Mouse (Mus musculus) left cerebral cortex, postnatal 4 days (tissue): ENCODE data around the gene Olfr70. TPM values are rescaled to one million over a fixed set of nuclear protein-coding genes. Genes with fewer than 3 reads are reported as not detected.

Experiments used
- DNase-seq: peaks from one replicate; pipeline ENCODE4 v3.0.0-alpha.2; 2022
- intact Hi-C: fragments of 180-260 bp; cut with DNase I; formaldehyde crosslinking; loops from one replicate; pipeline ENCODE4 v1.15.1; 2025
- total RNA-seq, 2 experiments: library from RNA; stranded (reverse); gene quantifications; 2 replicates each; pipeline ENCODE4 v1.2.3; 2021

The Olfr70 gene
- total RNA-seq, 2 experiments from 2014 or later: not detected

GRCm38 (mm10) chr4:43657146-43657545 lies 43.5 kb downstream of the Olfr70 start:
- intact Hi-C loops: no loop called here
- DNase-seq: no peak

DNA sequence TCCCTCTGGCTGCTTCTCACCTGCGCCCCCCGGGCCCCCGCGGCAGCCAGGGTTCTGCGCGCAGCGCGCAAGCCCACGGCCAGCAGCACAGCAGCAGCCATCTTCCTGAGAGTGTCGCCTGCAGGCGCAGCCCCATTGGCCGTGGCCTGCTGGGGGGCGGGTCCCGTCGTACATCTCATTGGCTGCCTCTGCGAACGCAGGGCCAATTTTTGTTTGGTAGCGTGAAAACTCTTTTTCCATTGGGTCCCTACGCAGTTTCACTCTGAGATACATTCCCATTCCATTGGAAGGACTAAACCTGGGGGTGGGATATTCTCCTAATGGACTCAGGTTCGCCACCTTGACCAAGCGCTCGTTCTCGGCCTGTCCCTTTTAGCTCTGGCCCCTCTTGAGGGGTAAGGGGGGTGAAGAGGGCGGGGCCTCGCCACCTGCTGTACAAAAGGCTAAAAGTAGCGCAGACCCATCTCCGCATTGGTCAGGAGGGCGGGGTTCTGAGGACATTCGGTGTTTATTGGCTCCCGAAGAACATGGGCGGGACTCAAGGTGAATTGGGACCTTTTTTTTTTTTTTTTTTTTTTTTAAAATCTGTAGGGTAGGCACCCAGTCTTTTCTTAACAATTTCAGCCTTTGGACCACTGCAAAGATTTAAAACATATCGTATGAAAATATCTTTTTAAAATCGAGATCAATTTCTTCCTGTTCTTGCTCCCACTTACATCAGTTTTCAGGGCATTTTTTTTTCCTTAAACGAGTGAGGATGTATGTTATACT lies 44.1 kb downstream of the Olfr70 start, which contains the start of gene Hint2:
TSS of gene Hint2 (minus strand) at position 128 of the 771 bp plus-strand sequence.
- peak; percentile 96 for DNase-seq
- intact Hi-C loops: no loop called here

GRCm38 (mm10) chr4:43655656-43656338 lies 44.8 kb downstream of the Olfr70 start:
- intact Hi-C loops: no loop called here
- DNase-seq: no peak

GRCm38 (mm10) chr4:43653161-43654015 lies 47.2 kb downstream of the Olfr70 start, which contains the start of gene Spag8:
Gene Spag8 (minus strand): TSS chr4:43653594.
- DNase-seq: peak; percentile 28
- intact Hi-C loops: no loop called here

- no peak for DNase-seq
- intact Hi-C loops: no loop called here
Observed at GRCm38 (mm10) chr4:43652726-43653125, 47.9 kb downstream of the Olfr70 start.

GRCm38 (mm10) chr4:43649783-43650182 lies 50.8 kb downstream of the Olfr70 start:
- no peak for DNase-seq
- intact Hi-C loops: no loop called here

Other genes starting within 250 kb of the Olfr70 start
- gene Cd72, start 246.2 kb downstream of the Olfr70 start, total RNA-seq: not detected
- not detected for gene Sit1, start 217.1 kb downstream of the Olfr70 start, total RNA-seq
- gene Ccdc107, start 207.9 kb downstream of the Olfr70 start, total RNA-seq: 10 to 100 TPM; 29.9 to 34.3 TPM
- 1 to 10 TPM; 3.6 to 3.8 TPM for gene Arhgef39, start 201.1 kb downstream of the Olfr70 start, total RNA-seq
- under 1 TPM; 0.83 to 0.84 TPM for gene Car9, start 193.8 kb downstream of the Olfr70 start, total RNA-seq
- 1 to 10 TPM; 4.7 to 5.2 TPM for gene Tpm2, start 177.0 kb downstream of the Olfr70 start, total RNA-seq
- gene Creb3, start 138.5 kb downstream of the Olfr70 start, total RNA-seq: 10 to 100 TPM; 63.2 to 67.5 TPM
- gene Tln1, start 138.1 kb downstream of the Olfr70 start, total RNA-seq: 10 to 100 TPM; 49.1 to 59.1 TPM
- gene Rgp1, start 122.1 kb downstream of the Olfr70 start, total RNA-seq: 10 to 100 TPM; 47.1 to 54.1 TPM
- gene Gba2, start 121.9 kb downstream of the Olfr70 start, total RNA-seq: 10 to 100 TPM; 63.9 to 71.7 TPM
- not detected for gene Msmp, start 116.3 kb downstream of the Olfr70 start, total RNA-seq
- 10 to 100 TPM; 56.5 to 65.2 TPM for gene Npr2, start 68.9 kb downstream of the Olfr70 start, total RNA-seq
- 1 to 10 TPM; 2.0 to 2.4 TPM for gene Spag8, start 47.2 kb downstream of the Olfr70 start, total RNA-seq
- gene Hint2, start 44.3 kb downstream of the Olfr70 start, total RNA-seq: 10 to 100 TPM; 21.1 to 23.9 TPM
- gene Tmem8b, start 31.8 kb downstream of the Olfr70 start, total RNA-seq: 10 to 100 TPM; 50.1 to 52.5 TPM
- gene Fam221b, start 31.7 kb downstream of the Olfr70 start, total RNA-seq: under 1 TPM; 0.88 to 0.93 TPM
- gene Olfr71, start 9.4 kb upstream of the Olfr70 start, total RNA-seq: not detected
- under 1 TPM; 0.64 to 0.70 TPM for gene Hrct1, start 26.4 kb upstream of the Olfr70 start, total RNA-seq
- under 1 TPM; 0.34 to 0.38 TPM for gene Spaar, start 29.2 kb upstream of the Olfr70 start, total RNA-seq
- gene Olfr159, start 70.2 kb upstream of the Olfr70 start, total RNA-seq: not detected
- not detected for gene Olfr156, start 123.1 kb upstream of the Olfr70 start, total RNA-seq
- gene Olfr157, start 139.4 kb upstream of the Olfr70 start, total RNA-seq: not detected
- not detected for gene Olfr155, start 150.8 kb upstream of the Olfr70 start, total RNA-seq
- 1 to 10 TPM; 6.8 to 7.6 TPM for gene Reck, start 174.7 kb upstream of the Olfr70 start, total RNA-seq